Mouse (Mus musculus) neural tube, embryonic 13.5 days (tissue): ENCODE measurements around the gene Mdh1b. TPM values are rescaled to one million over a fixed set of nuclear protein-coding genes. Genes with fewer than 3 reads are reported as not detected.

Experiments used
- ATAC-seq: fragments of 200-750 bp; cut with Nextera tagmentation; 2 replicates; pipeline ENCODE4 v1.8.0; 2017; ENCODE audit warnings: low read depth, mild to moderate bottlenecking, moderate TSS enrichment, moderate library complexity
- H3K27ac ChIP-seq: fragments of 300-500 bp; sonication (generic); replicated peaks from 2 replicates; pipeline ENCODE4 v1.5.1; 2015; ENCODE audit warnings: moderate library complexity, mild to moderate bottlenecking, inconsistent platforms
- H3K27me3 ChIP-seq: fragments of 300-500 bp; sonication (generic); 2 replicates; pipeline ENCODE4 v1.6.1; 2015; ENCODE audit warnings: mild to moderate bottlenecking, inconsistent platforms
- H3K36me3 ChIP-seq: fragments of 300-500 bp; sonication (generic); 2 replicates; pipeline ENCODE4 v1.6.1; 2015; ENCODE audit warnings: mild to moderate bottlenecking, inconsistent platforms
- H3K4me1 ChIP-seq: fragments of 300-500 bp; sonication (generic); replicated peaks from 2 replicates; pipeline ENCODE4 v1.6.1; 2015; ENCODE audit warnings: inconsistent platforms
- H3K4me2 ChIP-seq: fragments of 300-500 bp; sonication (generic); 2 replicates; pipeline ENCODE4 v1.6.1; 2015; ENCODE audit warnings: inconsistent platforms, mild to moderate bottlenecking, moderate library complexity
- H3K4me3 ChIP-seq: fragments of 300-500 bp; sonication (generic); 2 replicates; pipeline ENCODE4 v1.5.1; 2015; ENCODE audit warnings: mild to moderate bottlenecking, inconsistent platforms
- H3K9ac ChIP-seq: fragments of 300-500 bp; sonication (generic); 2 replicates; pipeline ENCODE4 v1.6.1; 2015; ENCODE audit warnings: moderate library complexity, mild to moderate bottlenecking, inconsistent platforms
- H3K9me3 ChIP-seq: fragments of 300-500 bp; sonication (generic); 2 replicates; pipeline ENCODE4 v1.6.1; 2016; ENCODE audit warnings: inconsistent platforms
- WGBS: fragments of 180-500 bp; shearing (Covaris S2); methylation state at CpG from one replicate; pipeline ENCODE4 v1.1.7; 2015; 5-methylcytosine and 5-hydroxymethylcytosine counted together
- polyA plus RNA-seq: library from polyadenylated mRNA; unstranded; fragments of >200 nt; fragmentation: Nextera tagmentation; extraction: Ambion mirVana; gene quantifications from 2 replicates; pipeline ENCODE4 v1.2.1, GENCODE M21; 2015

The Mdh1b gene
- polyA plus RNA-seq, 1 experiment from 2014 or later: 0.25 TPM

- no peak for ATAC-seq
- 71% methylated on average over 3 of the region's 3 CpGs for WGBS
- no peaks in the 10 kb centered on the region for H3K27me3 ChIP-seq
- H3K27ac ChIP-seq: no peak overlapping the region
- H3K9ac ChIP-seq: no peak overlapping the region
- H3K4me3 ChIP-seq: no peak overlapping the region
- no peaks in the 10 kb centered on the region for H3K36me3 ChIP-seq
- H3K4me1 ChIP-seq: no peaks in the 10 kb centered on the region
- no peak overlapping the region for H3K4me2 ChIP-seq
- no peaks in the 10 kb centered on the region for H3K9me3 ChIP-seq
Observed at GRCm38 (mm10) chr1:63708876-63709275, 21.2 kb downstream of the Mdh1b start.

- ATAC-seq: 0 out of 2 replicates have a peak, but pooled peaks have one; percentile 65
- Histone ChIP-seq H3K9ac (no peak overlapping the region), H3K27ac (no peak overlapping the region), H3K4me2 (no peak overlapping the region), H3K27me3 (no peaks in the 10 kb centered on the region), H3K9me3 (no peaks in the 10 kb centered on the region; the same call in 1 of the 2 replicates), H3K4me3 (no peak overlapping the region), H3K4me1 (no peaks in the 10 kb centered on the region), H3K36me3 (no peaks in the 10 kb centered on the region)
- WGBS: 69% methylated on average over 5 of the region's 5 CpGs
Observed at GRCm38 (mm10) chr1:63705733-63706132, 24.4 kb downstream of the Mdh1b start.

- Histone ChIP-seq H3K4me3 (no peak overlapping the region), H3K4me2 (no peak overlapping the region), H3K4me1 (no peaks in the 10 kb centered on the region), H3K9me3 (no peaks in the 10 kb centered on the region), H3K27ac (no peak overlapping the region), H3K27me3 (no peaks in the 10 kb centered on the region), H3K9ac (no peak overlapping the region), H3K36me3 (no peaks in the 10 kb centered on the region)
- 75% methylated on average over 3 of the region's 3 CpGs for WGBS
- ATAC-seq: no peak
Observed at GRCm38 (mm10) chr1:63696861-63697260, 33.3 kb downstream of the Mdh1b start.

- WGBS: 86% methylated on average over 4 of the region's 4 CpGs
- ATAC-seq: no peak
- H3K4me3 ChIP-seq: no peak within 1 kb of the TSS
Observed at GRCm38 (mm10) chr1:63686827-63687226, 43.3 kb downstream of the Mdh1b start, which contains the start of gene Dytn. Gene Dytn, minus strand, starts transcription at chr1:63686927.

GRCm38 (mm10) chr1:63675975-63676374, 54.1 kb downstream of the Mdh1b start:
- H3K9ac ChIP-seq: no peak overlapping the region
- no peak overlapping the region for H3K27ac ChIP-seq
- no peaks in the 10 kb centered on the region for H3K9me3 ChIP-seq
- no peaks in the 10 kb centered on the region for H3K4me1 ChIP-seq
- H3K36me3 ChIP-seq: no peaks in the 10 kb centered on the region
- H3K4me2 ChIP-seq: no peak overlapping the region
- WGBS: 93% methylated on average over 3 of the region's 3 CpGs
- ATAC-seq: no peak
- H3K27me3 ChIP-seq: no peaks in the 10 kb centered on the region
- H3K4me3 ChIP-seq: no peak overlapping the region

More at GRCm38 (mm10) chr1:63686827-63687226, 43.3 kb downstream of the Mdh1b start, which contains the start of gene Dytn:
- no peak within 1 kb of the TSS for H3K27ac ChIP-seq
- no peak within 1 kb of the TSS for H3K9ac ChIP-seq
- no peaks in the 10 kb centered on the region for H3K36me3 ChIP-seq
- H3K27me3 ChIP-seq: no peaks in the 10 kb centered on the region
- H3K9me3 ChIP-seq: no peaks in the 10 kb centered on the region
- no peaks in the 10 kb centered on the region for H3K4me1 ChIP-seq
- H3K4me2 ChIP-seq: no peak within 1 kb of the TSS

GRCm38 (mm10) chr1:63668852-63669160, 61.3 kb downstream of the Mdh1b start:
- 0 out of 2 replicates have a peak overlapping the region, but pooled peaks have one; percentile 35 for H3K27ac ChIP-seq
- 0 out of 2 replicates have a peak overlapping the region, but pooled peaks have one; percentile 1 for H3K9ac ChIP-seq
- 4% methylated on average over 3 of the region's 3 CpGs for WGBS
- H3K27me3 ChIP-seq: no peaks in the 10 kb centered on the region; the same call in 1 of the 2 replicates
- H3K36me3 ChIP-seq: no peaks in the 10 kb centered on the region
- H3K9me3 ChIP-seq: no peaks in the 10 kb centered on the region
- peak; percentile 72 for ATAC-seq
- H3K4me2 ChIP-seq: peak overlapping the region; percentile 43
- H3K4me1 ChIP-seq: peaks cover 19% of the 10 kb centered on the region
- H3K4me3 ChIP-seq: no peak overlapping the region

- no peaks in the 10 kb centered on the region for H3K9me3 ChIP-seq
- H3K27me3 ChIP-seq: no peaks in the 10 kb centered on the region; the same call in 1 of the 2 replicates
- peak overlapping the region; percentile 35; the same call in 1 of the 2 replicates for H3K27ac ChIP-seq
- H3K36me3 ChIP-seq: no peaks in the 10 kb centered on the region
- peak overlapping the region; percentile 43 for H3K4me2 ChIP-seq
- WGBS: 16% methylated on average over 13 of the region's 13 CpGs
- peak overlapping the region; percentile 1; the same call in 1 of the 2 replicates for H3K9ac ChIP-seq
- H3K4me1 ChIP-seq: peaks cover 19% of the 10 kb centered on the region
- ATAC-seq: peak; percentile 50; the same call in 1 of the 2 replicates
- no peak overlapping the region for H3K4me3 ChIP-seq
Observed at GRCm38 (mm10) chr1:63667949-63668851, 61.9 kb downstream of the Mdh1b start.

- Histone ChIP-seq H3K27ac (no peak overlapping the region), H3K27me3 (no peaks in the 10 kb centered on the region; the same call in 1 of the 2 replicates), H3K36me3 (no peaks in the 10 kb centered on the region), H3K4me2 (peak overlapping the region; percentile 43), H3K4me1 (peaks cover 19% of the 10 kb centered on the region), H3K9ac (peak overlapping the region; percentile 1; the same call in 1 of the 2 replicates), H3K9me3 (no peaks in the 10 kb centered on the region), H3K4me3 (no peak overlapping the region)
- peak; percentile 38; the same call in 1 of the 2 replicates for ATAC-seq
- WGBS: 32% methylated on average over 9 of the region's 9 CpGs
Observed at GRCm38 (mm10) chr1:63667201-63667948, 62.7 kb downstream of the Mdh1b start.

- H3K4me2 ChIP-seq: no peak overlapping the region
- 89% methylated on average over 2 of the region's 2 CpGs for WGBS
- H3K9me3 ChIP-seq: no peaks in the 10 kb centered on the region
- peaks cover 19% of the 10 kb centered on the region for H3K4me1 ChIP-seq
- H3K4me3 ChIP-seq: no peak overlapping the region
- no peaks in the 10 kb centered on the region; the same call in 1 of the 2 replicates for H3K27me3 ChIP-seq
- no peak for ATAC-seq
- no peaks in the 10 kb centered on the region for H3K36me3 ChIP-seq
- no peak overlapping the region for H3K27ac ChIP-seq
- no peak overlapping the region for H3K9ac ChIP-seq
Observed at GRCm38 (mm10) chr1:63666089-63666488, 64.0 kb downstream of the Mdh1b start.

GRCm38 (mm10) chr1:63659591-63659990, 70.5 kb downstream of the Mdh1b start:
- Histone ChIP-seq H3K9me3 (no peaks in the 10 kb centered on the region), H3K4me3 (no peak overlapping the region), H3K27me3 (no peaks in the 10 kb centered on the region), H3K4me2 (no peak overlapping the region), H3K9ac (no peak overlapping the region), H3K4me1 (no peaks in the 10 kb centered on the region), H3K27ac (no peak overlapping the region), H3K36me3 (no peaks in the 10 kb centered on the region)
- ATAC-seq: peak; percentile 65; the same call in 1 of the 2 replicates
- 2% methylated on average over 7 of the region's 7 CpGs for WGBS

GRCm38 (mm10) chr1:63658016-63658415, 72.1 kb downstream of the Mdh1b start:
- no peak for ATAC-seq
- no peak overlapping the region for H3K4me3 ChIP-seq
- no peaks in the 10 kb centered on the region for H3K27me3 ChIP-seq
- H3K36me3 ChIP-seq: no peaks in the 10 kb centered on the region
- WGBS: 16% methylated on average over 6 of the region's 6 CpGs
- H3K4me1 ChIP-seq: no peaks in the 10 kb centered on the region
- no peaks in the 10 kb centered on the region for H3K9me3 ChIP-seq
- no peak overlapping the region for H3K4me2 ChIP-seq
- H3K9ac ChIP-seq: no peak overlapping the region
- no peak overlapping the region for H3K27ac ChIP-seq
